Mouse (Mus musculus) adrenal gland, adult (tissue): Measurements from ENCODE around the gene Spsb1.
A peak's percentile ranks its signal among the peaks of the same experiment; 100 is the strongest.

Source experiments
- DNase-seq, 2 experiments: peaks; one replicate each; pipeline ENCODE4 v3.0.0; 2022 to 2023; ENCODE audit warnings: low spot score in 1 of 2; ENCODE audit not compliant: inconsistent age in 2 of 2

Spsb1 gene

GRCm38 (mm10) chr4:149954893-149955439 lies at the start of gene Spsb1:
Gene Spsb1, minus strand, starts transcription at chr4:149955043.
- peak; percentile 99 to 100 for DNase-seq

- DNase-seq = no peak
Observed at GRCm38 (mm10) chr4:150003641-150004040, 48.8 kb upstream of the Spsb1 start.

- peak in 1 of 2 experiments; percentile 75 for DNase-seq
Observed at GRCm38 (mm10) chr4:150003021-150003580, 48.3 kb upstream of the Spsb1 start.

GRCm38 (mm10) chr4:150002021-150002528 lies 47.2 kb upstream of the Spsb1 start:
- no peak for DNase-seq

- DNase-seq = peak in 1 of 2 experiments; percentile 78
Observed at GRCm38 (mm10) chr4:150001221-150001860, 46.5 kb upstream of the Spsb1 start.

GRCm38 (mm10) chr4:149999931-150000555 lies 45.2 kb upstream of the Spsb1 start:
- peak in 1 of 2 experiments; percentile 52 for DNase-seq

- DNase-seq = peak in 1 of 2 experiments; percentile 53
Observed at GRCm38 (mm10) chr4:149999510-149999900, 44.7 kb upstream of the Spsb1 start.

GRCm38 (mm10) chr4:149998786-149999509 lies 44.1 kb upstream of the Spsb1 start:
- DNase-seq = peak; percentile 83 to 89

GRCm38 (mm10) chr4:149997999-149998398 lies 43.2 kb upstream of the Spsb1 start:
- DNase-seq = peak in 1 of 2 experiments; percentile 47

- DNase-seq = peak; percentile 63 to 82
Observed at GRCm38 (mm10) chr4:149996440-149996839, 41.6 kb upstream of the Spsb1 start.

- DNase-seq = peak in 1 of 2 experiments; percentile 43
Observed at GRCm38 (mm10) chr4:149995911-149996310, 41.1 kb upstream of the Spsb1 start.

- no peak for DNase-seq
Observed at GRCm38 (mm10) chr4:149994218-149994617, 39.4 kb upstream of the Spsb1 start.

GRCm38 (mm10) chr4:149992670-149993032 lies 37.8 kb upstream of the Spsb1 start:
- DNase-seq = no peak

- peak in 1 of 2 experiments; percentile 52 for DNase-seq
Observed at GRCm38 (mm10) chr4:149991755-149992669, 37.2 kb upstream of the Spsb1 start.

GRCm38 (mm10) chr4:149990954-149991633 lies 36.3 kb upstream of the Spsb1 start:
- peak in 1 of 2 experiments; percentile 76 for DNase-seq

- peak; percentile 61 to 83 for DNase-seq
Observed at GRCm38 (mm10) chr4:149990212-149990953, 35.5 kb upstream of the Spsb1 start.

GRCm38 (mm10) chr4:149988931-149989556 lies 34.2 kb upstream of the Spsb1 start:
- DNase-seq = peak; percentile 93 to 97

- no peak for DNase-seq
Observed at GRCm38 (mm10) chr4:149988301-149988700, 33.5 kb upstream of the Spsb1 start.
